Mouse (Mus musculus) natural killer cell, adult 2 months (primary cell): ENCODE results near the gene St8sia1.

Experiments
- DNase-seq, 2 experiments: peaks; one replicate each; pipeline ENCODE4 v3.0.0; 2022; ENCODE audit warnings: low spot score in 2 of 2

St8sia1 gene

DNA sequence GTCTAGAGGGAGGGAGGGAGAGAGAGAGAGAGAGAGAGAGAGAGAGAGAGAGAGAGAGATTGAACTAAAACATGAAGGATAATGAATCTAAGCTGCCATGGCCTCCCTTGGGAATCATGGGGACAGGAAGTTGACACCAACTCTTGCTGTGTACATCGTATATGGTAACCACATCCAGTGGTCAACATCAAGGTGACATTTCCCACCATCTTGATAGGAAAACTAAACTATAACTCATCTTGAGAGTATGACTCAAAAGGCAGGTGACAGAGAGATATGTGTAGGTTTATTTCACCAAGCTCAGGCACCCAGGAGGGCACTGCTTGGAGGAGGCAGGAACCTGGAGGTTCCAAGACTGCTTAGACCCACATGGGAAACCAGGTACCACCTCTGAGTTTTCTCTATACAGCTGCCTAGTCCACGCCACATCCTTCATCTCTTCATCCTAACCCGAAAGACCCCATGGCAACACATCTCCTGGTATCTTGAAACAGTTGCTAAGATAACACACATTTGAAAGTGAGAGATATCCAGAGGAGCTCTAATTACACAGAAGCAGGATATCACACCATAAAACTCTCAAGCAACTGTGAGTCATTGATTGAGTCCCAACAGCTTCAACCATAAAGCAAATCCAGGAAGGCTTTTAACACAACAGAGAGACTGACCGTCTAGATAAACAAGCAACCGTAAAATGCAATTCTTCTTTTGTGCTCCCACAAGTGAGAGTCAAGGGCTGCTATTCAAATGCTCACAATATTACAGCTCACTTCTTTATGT is 141.1 kb downstream of the St8sia1 start:
- no peak for DNase-seq

GRCm38 (mm10) chr6:142818306-142818705 is 145.9 kb downstream of the St8sia1 start:
- no peak for DNase-seq

- DNase-seq: no peak
Observed at GRCm38 (mm10) chr6:142815513-142815912, 148.7 kb downstream of the St8sia1 start.

- peak; percentile 63 to 75 for DNase-seq
Observed at GRCm38 (mm10) chr6:142814495-142814921, 149.7 kb downstream of the St8sia1 start.

- no peak for DNase-seq
Observed at GRCm38 (mm10) chr6:142814011-142814410, 150.2 kb downstream of the St8sia1 start.

GRCm38 (mm10) chr6:142812969-142813368 is 151.3 kb downstream of the St8sia1 start:
- DNase-seq: no peak

DNA sequence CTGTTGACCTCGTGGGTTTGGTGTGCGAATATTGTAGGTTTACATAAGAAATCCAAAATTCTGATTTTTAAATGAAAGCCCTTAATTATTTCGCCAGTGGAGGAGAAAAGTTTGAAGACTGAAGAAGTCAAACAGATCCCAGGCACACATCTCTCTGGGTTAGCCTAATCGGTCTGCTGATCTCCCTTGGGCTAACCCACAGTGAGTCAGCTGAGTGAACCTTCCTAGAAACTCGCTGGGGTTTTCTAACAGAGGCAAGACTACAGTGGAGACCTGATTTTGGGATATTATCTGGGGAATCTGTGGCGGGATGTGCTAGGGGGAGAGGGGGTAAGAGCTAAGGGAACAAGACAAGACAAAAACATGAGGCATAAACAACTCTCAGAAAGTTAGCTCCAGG is 154.0 kb downstream of the St8sia1 start:
- no peak for DNase-seq

GRCm38 (mm10) chr6:142809373-142810098 is 154.7 kb downstream of the St8sia1 start:
- no peak for DNase-seq

DNA sequence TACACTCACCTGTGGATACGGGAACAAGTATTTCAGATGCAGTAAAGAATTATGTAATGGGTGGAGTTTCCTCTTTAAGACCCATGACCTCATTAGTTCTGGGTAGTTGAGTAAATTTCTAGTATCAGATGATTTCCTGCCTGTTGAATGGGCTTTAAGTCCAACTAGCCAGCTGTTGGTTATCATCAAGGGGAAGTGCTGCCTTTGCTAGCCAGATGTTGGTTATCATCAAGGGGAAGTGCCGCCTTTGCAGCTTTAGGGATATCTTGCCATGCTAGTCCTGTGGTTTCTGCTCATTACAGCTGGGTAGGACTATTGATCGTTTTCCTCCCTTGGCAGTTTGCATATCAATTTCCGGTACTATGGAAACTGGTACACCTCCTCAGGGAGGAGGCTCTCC is 157.9 kb downstream of the St8sia1 start:
- no peak for DNase-seq

DNA sequence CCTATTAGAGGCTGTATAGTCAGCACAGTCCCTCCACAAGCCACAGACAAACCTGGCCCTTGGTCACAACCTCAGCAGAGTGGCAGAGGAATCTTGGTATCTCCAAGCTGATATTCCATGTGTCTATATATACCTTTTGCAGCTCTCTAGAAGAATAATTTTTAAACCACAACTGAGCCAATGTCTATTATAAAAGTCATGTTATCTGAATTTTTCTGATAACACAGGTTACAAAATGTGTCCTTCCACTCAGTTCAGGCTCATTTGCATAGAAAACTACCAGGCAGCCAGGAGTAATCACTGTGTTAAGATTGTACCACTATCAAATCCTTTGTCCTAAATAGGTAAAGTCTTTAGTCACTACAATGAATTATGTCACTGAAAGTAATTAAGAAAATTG is 159.8 kb downstream of the St8sia1 start, which contains the start of gene Sult6b2:
Sult6b2 (minus strand) TSS at position 101 of the 400 bp plus-strand sequence.
- no peak for DNase-seq

GRCm38 (mm10) chr6:142802617-142803525 is 161.4 kb downstream of the St8sia1 start:
- no peak for DNase-seq

GRCm38 (mm10) chr6:142801687-142802086 is 162.6 kb downstream of the St8sia1 start:
- no peak for DNase-seq

DNA sequence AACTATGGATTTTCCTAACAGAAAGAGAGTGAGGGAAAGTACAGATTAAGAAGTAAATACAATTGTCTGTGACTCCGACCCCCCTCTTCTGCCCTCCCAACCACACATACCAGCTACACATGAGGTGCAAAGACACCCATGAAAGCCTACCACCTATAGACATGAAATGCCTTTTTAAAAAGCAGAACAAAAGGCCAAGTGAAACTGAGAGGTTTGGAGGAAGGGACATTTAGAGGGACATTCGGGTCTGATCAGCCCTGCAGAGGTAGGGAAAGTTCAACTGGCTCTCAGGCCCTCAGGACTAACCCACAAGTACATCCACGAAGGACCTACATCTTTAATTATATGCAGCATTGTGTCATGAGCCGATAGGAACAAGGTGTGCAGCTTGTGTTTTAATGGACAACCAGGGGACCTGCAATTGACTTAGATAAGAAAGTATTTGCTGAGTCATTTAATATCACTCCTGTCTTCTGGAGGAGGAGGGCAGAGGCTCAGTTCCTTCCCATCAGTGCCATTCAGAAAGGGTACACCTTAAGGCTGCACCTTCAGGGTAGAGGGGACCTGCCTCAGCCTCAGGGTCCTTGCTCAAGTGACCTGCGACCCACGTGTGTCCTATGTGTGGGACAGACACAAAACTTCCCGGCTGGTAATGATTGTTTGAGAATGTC is 164.4 kb downstream of the St8sia1 start:
- DNase-seq: no peak

DNA sequence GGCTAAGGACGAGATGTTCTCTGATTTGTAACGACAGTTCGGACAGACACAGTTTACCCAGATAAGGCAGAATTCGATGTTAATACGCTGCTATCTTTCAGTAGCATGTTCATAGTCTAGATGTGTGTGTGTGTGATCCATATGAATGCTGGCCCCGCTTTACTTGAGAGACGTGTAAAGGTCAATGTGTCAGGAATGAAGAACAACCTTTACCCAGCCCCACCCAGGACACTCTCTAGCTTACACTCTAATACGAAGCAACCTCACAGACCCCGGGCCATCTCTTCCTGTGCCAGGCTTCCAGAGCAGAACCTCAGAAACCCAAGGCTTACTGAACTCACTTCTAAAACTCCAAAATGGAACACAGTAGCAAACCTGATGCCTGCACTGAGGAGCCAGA is 165.4 kb downstream of the St8sia1 start:
- DNase-seq: no peak

GRCm38 (mm10) chr6:142797996-142798395 is 166.3 kb downstream of the St8sia1 start:
- no peak for DNase-seq

GRCm38 (mm10) chr6:142795655-142796441 is 168.4 kb downstream of the St8sia1 start:
- DNase-seq: no peak

- no peak for DNase-seq
Observed at GRCm38 (mm10) chr6:142795087-142795486, 169.2 kb downstream of the St8sia1 start.

DNA sequence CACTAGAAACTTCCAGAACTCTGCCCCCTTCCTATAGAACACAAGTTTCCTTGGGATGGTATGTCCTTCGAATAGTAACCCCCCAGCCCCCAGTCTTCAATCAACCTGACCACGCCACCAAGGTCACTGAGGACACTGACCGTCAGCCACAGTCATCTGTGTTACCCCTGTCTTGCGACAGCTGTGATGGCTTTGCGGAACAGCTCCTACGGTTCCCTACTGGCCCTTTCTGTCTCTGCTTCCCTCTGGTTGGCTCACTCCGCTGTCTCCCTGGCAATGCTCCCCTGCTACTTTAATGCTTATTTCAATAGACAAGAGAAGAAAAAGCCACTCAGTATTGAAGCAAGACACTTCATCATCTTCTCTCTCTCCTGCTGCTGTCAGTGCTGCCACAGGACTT is 170.8 kb downstream of the St8sia1 start:
- DNase-seq: no peak

GRCm38 (mm10) chr6:142792241-142792968 is 171.8 kb downstream of the St8sia1 start:
- no peak for DNase-seq

GRCm38 (mm10) chr6:142789736-142790135 is 174.5 kb downstream of the St8sia1 start:
- DNase-seq: no peak
